Mouse (Mus musculus): ENCODE measurements at regions not wholly inside any gene's neighbourhood (a gene's known extent, or its start where the extent isn't known, plus 50 kb on each side); places are given as distances from the start of the nearest gene placed in this dataset.

DNA sequence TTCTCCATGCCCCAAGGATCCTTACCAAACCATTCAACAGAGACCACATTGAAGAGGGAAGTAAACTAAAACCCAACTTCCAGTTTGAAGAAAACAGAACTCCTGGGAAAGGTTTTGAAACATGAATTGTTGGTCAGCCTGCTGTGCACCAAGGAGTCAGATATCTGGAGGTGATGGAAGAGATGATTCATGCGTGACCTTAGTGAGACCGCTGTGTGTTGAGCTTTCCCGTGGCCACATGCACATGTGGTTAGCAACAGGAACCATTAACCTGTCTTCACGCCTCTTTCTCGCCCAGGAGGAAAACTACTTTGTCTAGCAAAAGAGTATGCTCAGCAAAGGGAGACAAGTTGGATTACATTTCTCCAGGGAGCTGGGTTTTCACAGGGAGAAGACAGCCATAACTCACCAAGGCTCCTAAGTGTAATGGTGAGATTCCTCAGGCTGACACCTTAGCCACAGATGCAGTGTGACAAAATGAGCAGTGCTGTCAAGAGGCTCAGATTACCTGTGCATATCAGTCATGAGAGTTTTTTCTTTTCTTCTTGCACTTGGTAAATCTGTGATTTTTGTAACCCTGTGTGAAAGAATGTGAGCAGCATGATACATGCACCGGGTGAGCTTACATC is 181.9 kb upstream of the Npvf start:
- TF ChIP-seq POLR2A (IDR thresholded peaks at IDR 0.05; ENCODE audit: insufficient read depth, low read depth, low read length) (no peak), CTCF (IDR thresholded peaks at IDR 0.05; ENCODE audit: insufficient read depth, low read depth, low read length) (no peak)
